Mouse (Mus musculus): Measurements from ENCODE around the gene Ppp1r7.

DNA sequence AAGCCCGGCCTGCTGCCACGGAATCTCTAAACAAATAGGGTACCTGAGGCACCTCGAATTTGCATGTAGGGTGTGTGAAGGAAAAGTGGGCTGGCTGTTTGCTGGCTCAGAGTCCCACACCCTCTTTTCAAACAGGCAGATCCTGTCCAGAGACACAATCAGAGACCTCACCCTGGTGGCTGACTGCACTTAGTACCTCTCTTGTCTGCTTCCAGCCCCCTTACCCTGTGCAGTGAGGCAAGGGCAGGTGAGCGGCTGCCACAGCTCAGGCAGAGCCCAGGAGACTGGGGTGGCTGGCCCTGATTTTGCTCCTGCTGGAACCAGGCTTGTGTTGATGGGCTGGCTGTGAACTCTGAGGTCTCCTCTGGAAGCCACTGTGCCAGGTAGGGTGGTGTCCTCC lies 31.0 kb downstream of the Ppp1r7 start, which contains the start of gene Ano7:
- TF ChIP-seq POLR2A (IDR thresholded peaks at IDR 0.05; ENCODE audit: borderline replicate concordance, control insufficient read depth, low read depth, low read length) (no peak), CTCF (IDR thresholded peaks at IDR 0.05; ENCODE audit: control insufficient read depth, insufficient read depth, low read length) (no peak)
